Mouse (Mus musculus): ENCODE data around the gene Tsr1. TPM values are rescaled to one million over a fixed set of nuclear protein-coding genes. Genes with fewer than 3 reads are reported as not detected.
A peak's percentile ranks its signal among the peaks of the same experiment; 100 is the strongest.

Gene Tsr1
- polyA plus RNA-seq, 1 experiment from 2014 or later, result 24.7 TPM

- peak overlapping the region; percentile 96 for H3K4me2 ChIP-seq (ENCODE audit: low read length)
- peak overlapping the region; percentile 88 to 91 for H3K4me3 ChIP-seq (ENCODE audit: control insufficient read depth in 1 of 2, insufficient read depth in 1 of 2, low read depth in 1 of 2, low read length in 2 of 2)
- peak overlapping the region in 1 of 2 experiments; percentile 68; a peak in 2 of 4 replicates for H3K27ac ChIP-seq (replicated peaks in 1 of 2; ENCODE audit: control insufficient read depth in 1 of 2, insufficient read depth in 1 of 2, low read depth in 2 of 2, low read length in 2 of 2)
- H3K9ac ChIP-seq (ENCODE audit: low read length), result peak overlapping the region; percentile 84
- peaks cover 44% of the 10 kb centered on the region for H3K36me3 ChIP-seq (ENCODE audit: control insufficient read depth, insufficient read depth, low read length)
- H3K9me3 ChIP-seq (ENCODE audit: control insufficient read depth, low read length), result no peaks in the 10 kb centered on the region
- H3K27me3 ChIP-seq (ENCODE audit: control insufficient read depth, insufficient read depth, low read length), result no peaks in the 10 kb centered on the region
- 2% methylated on average over 7 of the region's 7 CpGs for WGBS
- ATAC-seq (ENCODE audit: insufficient number of reproducible peaks, insufficient read depth, low FRiP score, low read depth), result no peak
- peaks cover 0 to 15% of the 10 kb centered on the region in 2 experiments; a peak in 3 of 4 replicates for H3K4me1 ChIP-seq (ENCODE audit: control insufficient read depth in 2 of 2, insufficient read depth in 2 of 2, low read length in 2 of 2)
Observed at GRCm38 (mm10) chr11:74898517-74898827, 601 bp downstream of the Tsr1 start.

- WGBS, result 87% methylated on average over 6 of the region's 6 CpGs
- ATAC-seq (ENCODE audit: insufficient number of reproducible peaks, insufficient read depth, low FRiP score, low read depth), result no peak
- Histone ChIP-seq H3K27me3 (ENCODE audit: control insufficient read depth, insufficient read depth, low read length) (no peaks in the 10 kb centered on the region), H3K27ac (replicated peaks in 1 of 2; ENCODE audit: control insufficient read depth in 1 of 2, insufficient read depth in 1 of 2, low read depth in 2 of 2, low read length in 2 of 2) (no peak overlapping the region), H3K4me3 (ENCODE audit: control insufficient read depth in 1 of 2, insufficient read depth in 1 of 2, low read depth in 1 of 2, low read length in 2 of 2) (no peak overlapping the region), H3K4me1 (ENCODE audit: control insufficient read depth in 2 of 2, insufficient read depth in 2 of 2, low read length in 2 of 2) (peaks cover 0 to 5% of the 10 kb centered on the region in 2 experiments; a peak in 3 of 4 replicates), H3K9ac (ENCODE audit: low read length) (no peak overlapping the region), H3K9me3 (ENCODE audit: control insufficient read depth, low read length) (no peaks in the 10 kb centered on the region), H3K4me2 (ENCODE audit: low read length) (no peak overlapping the region), H3K36me3 (ENCODE audit: control insufficient read depth, insufficient read depth, low read length) (peaks cover 75% of the 10 kb centered on the region)
Observed at GRCm38 (mm10) chr11:74901555-74901954, 3.7 kb downstream of the Tsr1 start.

DNA sequence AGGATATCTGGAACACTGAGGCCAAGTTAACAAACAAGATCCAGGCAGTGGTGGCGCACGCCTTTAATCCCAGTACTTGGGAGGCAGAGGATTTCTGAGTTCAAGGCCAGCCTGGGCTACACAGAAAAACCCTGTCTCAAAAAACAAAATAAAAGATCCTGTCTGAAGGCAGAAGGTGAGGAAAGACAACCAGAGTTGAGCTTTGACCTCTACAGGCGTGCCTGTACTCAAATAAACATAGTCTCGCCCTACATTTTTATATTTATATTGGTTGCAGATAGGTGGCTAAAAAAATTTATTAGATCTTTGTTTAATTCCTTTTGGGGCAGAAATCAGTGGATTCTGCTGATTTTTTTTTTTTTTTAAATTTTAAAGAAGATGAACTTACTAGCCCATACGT, 4.5 kb downstream of the Tsr1 start:
- Histone ChIP-seq H3K9ac (ENCODE audit: low read length) (no peak overlapping the region), H3K27me3 (ENCODE audit: control insufficient read depth, insufficient read depth, low read length) (no peaks in the 10 kb centered on the region), H3K36me3 (ENCODE audit: control insufficient read depth, insufficient read depth, low read length) (peaks cover 84% of the 10 kb centered on the region), H3K9me3 (ENCODE audit: control insufficient read depth, low read length) (no peaks in the 10 kb centered on the region), H3K27ac (replicated peaks in 1 of 2; ENCODE audit: control insufficient read depth in 1 of 2, insufficient read depth in 1 of 2, low read depth in 2 of 2, low read length in 2 of 2) (no peak overlapping the region), H3K4me1 (ENCODE audit: control insufficient read depth in 2 of 2, insufficient read depth in 2 of 2, low read length in 2 of 2) (peaks cover 0 to 5% of the 10 kb centered on the region in 2 experiments; a peak in 3 of 4 replicates), H3K4me2 (ENCODE audit: low read length) (no peak overlapping the region), H3K4me3 (ENCODE audit: control insufficient read depth in 1 of 2, insufficient read depth in 1 of 2, low read depth in 1 of 2, low read length in 2 of 2) (no peak overlapping the region)
- ATAC-seq (ENCODE audit: insufficient number of reproducible peaks, insufficient read depth, low FRiP score, low read depth), result no peak
- 93% methylated on average over 5 of the region's 5 CpGs for WGBS

DNA sequence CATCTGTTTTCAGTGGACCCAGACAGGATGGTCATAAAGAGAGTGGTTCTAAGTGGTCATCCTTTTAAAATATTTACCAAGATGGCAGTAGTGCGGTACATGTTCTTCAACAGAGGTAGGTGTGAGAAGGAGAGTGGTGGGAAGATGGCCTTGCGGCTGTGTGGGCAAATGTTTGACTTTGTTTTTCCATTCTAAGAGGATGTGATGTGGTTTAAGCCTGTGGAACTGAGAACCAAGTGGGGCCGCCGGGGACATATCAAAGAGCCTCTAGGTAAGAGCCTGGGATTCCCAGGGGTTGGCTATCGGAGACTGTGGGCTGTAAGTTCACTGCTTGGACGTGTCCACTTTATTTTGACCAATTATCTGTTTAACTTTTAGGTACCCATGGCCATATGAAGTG, 10.0 kb downstream of the Tsr1 start:
- H3K4me1 ChIP-seq (ENCODE audit: control insufficient read depth in 2 of 2, insufficient read depth in 2 of 2, low read length in 2 of 2), result no peaks in the 10 kb centered on the region
- H3K36me3 ChIP-seq (ENCODE audit: control insufficient read depth, insufficient read depth, low read length), result peaks cover 79% of the 10 kb centered on the region
- no peak overlapping the region for H3K4me2 ChIP-seq (ENCODE audit: low read length)
- H3K27me3 ChIP-seq (ENCODE audit: control insufficient read depth, insufficient read depth, low read length), result no peaks in the 10 kb centered on the region
- no peaks in the 10 kb centered on the region for H3K9me3 ChIP-seq (ENCODE audit: control insufficient read depth, low read length)
- WGBS, result 95% methylated on average over 6 of the region's 6 CpGs
- H3K4me3 ChIP-seq (ENCODE audit: control insufficient read depth in 1 of 2, insufficient read depth in 1 of 2, low read depth in 1 of 2, low read length in 2 of 2), result no peak overlapping the region
- H3K9ac ChIP-seq (ENCODE audit: low read length), result no peak overlapping the region
- ATAC-seq (ENCODE audit: insufficient number of reproducible peaks, insufficient read depth, low FRiP score, low read depth), result no peak
- H3K27ac ChIP-seq (replicated peaks in 1 of 2; ENCODE audit: control insufficient read depth in 1 of 2, insufficient read depth in 1 of 2, low read depth in 2 of 2, low read length in 2 of 2), result no peak overlapping the region

GRCm38 (mm10) chr11:74908618-74909399, 10.9 kb downstream of the Tsr1 start:
- 81% methylated on average over 12 of the region's 12 CpGs for WGBS
- H3K9me3 ChIP-seq (ENCODE audit: control insufficient read depth, low read length), result no peaks in the 10 kb centered on the region

GRCm38 (mm10) chr11:74909978-74910377, 12.1 kb downstream of the Tsr1 start:
- no peak overlapping the region for H3K4me2 ChIP-seq (ENCODE audit: low read length)
- H3K4me3 ChIP-seq (ENCODE audit: control insufficient read depth in 1 of 2, insufficient read depth in 1 of 2, low read depth in 1 of 2, low read length in 2 of 2), result no peak overlapping the region
- H3K36me3 ChIP-seq (ENCODE audit: control insufficient read depth, insufficient read depth, low read length), result peaks cover 57% of the 10 kb centered on the region
- no peak overlapping the region for H3K27ac ChIP-seq (replicated peaks in 1 of 2; ENCODE audit: control insufficient read depth in 1 of 2, insufficient read depth in 1 of 2, low read depth in 2 of 2, low read length in 2 of 2)
- ATAC-seq (ENCODE audit: insufficient number of reproducible peaks, insufficient read depth, low FRiP score, low read depth), result no peak
- no peaks in the 10 kb centered on the region for H3K27me3 ChIP-seq (ENCODE audit: control insufficient read depth, insufficient read depth, low read length)
- 93% methylated on average over 4 of the region's 4 CpGs for WGBS
- H3K9me3 ChIP-seq (ENCODE audit: control insufficient read depth, low read length), result no peaks in the 10 kb centered on the region
- H3K4me1 ChIP-seq (ENCODE audit: control insufficient read depth in 2 of 2, insufficient read depth in 2 of 2, low read length in 2 of 2), result no peaks in the 10 kb centered on the region
- no peak overlapping the region for H3K9ac ChIP-seq (ENCODE audit: low read length)

More at GRCm38 (mm10) chr11:74908618-74909399, 10.9 kb downstream of the Tsr1 start:
- peaks cover 69% of the 10 kb centered on the region for H3K36me3 ChIP-seq (ENCODE audit: control insufficient read depth, insufficient read depth, low read length)
- no peaks in the 10 kb centered on the region for H3K4me1 ChIP-seq (ENCODE audit: control insufficient read depth in 2 of 2, insufficient read depth in 2 of 2, low read length in 2 of 2)
- H3K9ac ChIP-seq (ENCODE audit: low read length), result no peak overlapping the region
- H3K4me3 ChIP-seq (ENCODE audit: control insufficient read depth in 1 of 2, insufficient read depth in 1 of 2, low read depth in 1 of 2, low read length in 2 of 2), result no peak overlapping the region
- H3K27ac ChIP-seq (replicated peaks in 1 of 2; ENCODE audit: control insufficient read depth in 1 of 2, insufficient read depth in 1 of 2, low read depth in 2 of 2, low read length in 2 of 2), result no peak overlapping the region
- no peak overlapping the region for H3K4me2 ChIP-seq (ENCODE audit: low read length)
- no peaks in the 10 kb centered on the region for H3K27me3 ChIP-seq (ENCODE audit: control insufficient read depth, insufficient read depth, low read length)
- no peak for ATAC-seq (ENCODE audit: insufficient number of reproducible peaks, insufficient read depth, low FRiP score, low read depth)

DNA sequence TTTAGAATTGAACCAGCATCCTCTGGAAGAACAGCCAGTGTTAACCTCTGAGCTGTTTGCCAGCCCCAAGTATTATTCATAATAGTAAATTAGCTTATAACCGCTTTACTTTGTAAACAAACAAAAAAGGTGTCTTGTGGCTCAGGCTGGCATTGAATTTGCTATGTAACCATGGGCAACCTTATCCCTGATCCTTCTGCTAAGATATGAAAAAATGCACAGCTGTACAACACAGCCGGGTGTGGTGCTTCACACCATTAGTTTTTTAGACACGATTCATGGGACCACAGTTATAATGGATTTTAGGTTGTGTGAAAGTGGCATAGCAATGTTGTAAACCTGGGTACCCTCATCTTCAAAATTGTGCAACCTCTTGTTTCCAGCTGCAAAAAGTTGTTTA, 14.6 kb downstream of the Tsr1 start:
- Histone ChIP-seq H3K4me2 (ENCODE audit: low read length) (no peak overlapping the region), H3K4me3 (ENCODE audit: control insufficient read depth in 1 of 2, insufficient read depth in 1 of 2, low read depth in 1 of 2, low read length in 2 of 2) (no peak overlapping the region), H3K9me3 (ENCODE audit: control insufficient read depth, low read length) (no peaks in the 10 kb centered on the region), H3K9ac (ENCODE audit: low read length) (no peak overlapping the region), H3K27ac (replicated peaks in 1 of 2; ENCODE audit: control insufficient read depth in 1 of 2, insufficient read depth in 1 of 2, low read depth in 2 of 2, low read length in 2 of 2) (no peak overlapping the region), H3K4me1 (ENCODE audit: control insufficient read depth in 2 of 2, insufficient read depth in 2 of 2, low read length in 2 of 2) (peaks cover 0 to 8% of the 10 kb centered on the region in 2 experiments; a peak in 2 of 4 replicates), H3K36me3 (ENCODE audit: control insufficient read depth, insufficient read depth, low read length) (peaks cover 37% of the 10 kb centered on the region), H3K27me3 (ENCODE audit: control insufficient read depth, insufficient read depth, low read length) (no peaks in the 10 kb centered on the region)
- ATAC-seq (ENCODE audit: insufficient number of reproducible peaks, insufficient read depth, low FRiP score, low read depth), result no peak
- WGBS, result 86% methylated on average over 3 of the region's 3 CpGs

DNA sequence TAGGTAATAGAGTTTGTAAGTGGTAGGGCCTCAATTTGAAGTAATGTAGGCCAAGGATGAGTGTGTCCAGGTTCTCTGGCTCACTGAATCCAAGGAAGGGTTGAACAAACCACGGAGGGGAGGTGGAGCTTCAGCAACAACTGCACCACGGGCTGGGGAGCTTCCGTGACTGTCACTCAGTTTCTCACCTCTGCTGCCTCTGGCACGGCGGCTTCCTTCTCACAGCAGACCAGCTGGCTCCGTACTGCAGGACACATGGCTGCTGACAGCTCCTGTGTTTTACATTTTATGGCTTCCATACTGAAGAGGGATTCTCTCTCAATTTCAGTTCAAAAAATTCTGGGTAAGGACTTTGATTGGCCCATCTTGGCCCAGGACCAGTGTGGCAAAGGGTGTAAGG, 21.4 kb downstream of the Tsr1 start:
- Histone ChIP-seq H3K9ac (ENCODE audit: low read length) (no peak overlapping the region), H3K4me1 (ENCODE audit: control insufficient read depth in 2 of 2, insufficient read depth in 2 of 2, low read length in 2 of 2) (peaks cover 0 to 8% of the 10 kb centered on the region in 2 experiments; a peak in 2 of 4 replicates), H3K27ac (replicated peaks in 1 of 2; ENCODE audit: control insufficient read depth in 1 of 2, insufficient read depth in 1 of 2, low read depth in 2 of 2, low read length in 2 of 2) (no peak overlapping the region), H3K27me3 (ENCODE audit: control insufficient read depth, insufficient read depth, low read length) (no peaks in the 10 kb centered on the region), H3K4me3 (ENCODE audit: control insufficient read depth in 1 of 2, insufficient read depth in 1 of 2, low read depth in 1 of 2, low read length in 2 of 2) (no peak overlapping the region), H3K4me2 (ENCODE audit: low read length) (no peak overlapping the region), H3K36me3 (ENCODE audit: control insufficient read depth, insufficient read depth, low read length) (peaks cover 26% of the 10 kb centered on the region), H3K9me3 (ENCODE audit: control insufficient read depth, low read length) (no peaks in the 10 kb centered on the region)
- no peak for ATAC-seq (ENCODE audit: insufficient number of reproducible peaks, insufficient read depth, low FRiP score, low read depth)
- WGBS, result 68% methylated on average over 6 of the region's 6 CpGs

Data from heart, embryonic 14.5 days (tissue).